Mouse (Mus musculus) erythroblast, embryonic 14.5 days (primary cell): ENCODE measurements around the gene Gnat1.

ENCODE experiments used
- GATA1 ChIP-seq: IDR thresholded peaks from 2 replicates; pipeline ENCODE4 v1.6.1; 2012; ENCODE audit warnings: low read length, inconsistent platforms, mixed read lengths
- TAL1 ChIP-seq: IDR thresholded peaks from 3 replicates; pipeline ENCODE4 v1.6.1; 2012; ENCODE audit warnings: low read length, inconsistent platforms, mixed read lengths

- TF ChIP-seq GATA1 = no peak
- no peak for TF ChIP-seq TAL1
Measured at GRCm38 (mm10) chr9:107718781-107719540, 39.4 kb upstream of the Gnat1 start.
